Mouse (Mus musculus): Measurements from ENCODE around the gene Shroom2.
"Not testable (repeated sequence)": the region's sequence is repeated elsewhere in the genome, so short reads cannot be mapped to it uniquely, and the experiment has no call there.

Gene Shroom2

DNA sequence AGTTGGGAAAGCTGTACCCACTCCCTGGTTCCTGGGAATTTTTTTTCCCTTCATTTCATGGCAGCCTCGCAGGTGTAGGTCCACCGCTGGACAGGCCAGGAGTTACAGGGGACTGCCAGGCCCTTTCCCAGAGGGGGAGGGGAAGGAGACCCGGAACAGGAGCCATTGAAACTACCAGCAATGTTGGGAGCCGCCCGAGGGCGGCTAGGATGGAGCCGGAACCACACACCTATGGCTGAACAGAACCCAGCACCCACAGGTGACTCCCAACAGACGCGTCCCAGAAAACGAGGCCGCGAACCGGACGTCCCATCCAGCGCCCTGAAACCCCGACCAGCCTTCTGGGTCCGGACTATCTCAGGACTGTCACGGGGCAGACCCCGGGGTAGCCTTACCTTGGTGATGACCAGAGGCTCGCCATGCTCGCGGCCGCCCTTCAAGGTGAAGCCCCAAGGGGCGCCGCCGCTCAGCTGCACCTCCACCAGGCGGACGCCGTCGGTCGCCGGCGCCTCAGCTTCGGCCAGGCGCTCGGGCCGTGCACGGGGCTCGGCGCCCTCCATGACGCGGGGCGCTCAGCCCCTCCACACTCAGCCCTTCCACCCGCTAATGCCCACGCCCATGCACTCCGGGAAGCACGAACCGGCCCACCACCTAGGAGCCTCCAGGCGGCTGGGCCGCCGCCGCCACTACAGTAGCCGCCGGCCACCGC is at the start of gene Shroom2:
Gene Shroom2 (minus strand): TSS at position 575 of the 709 bp plus-strand sequence.
- DNase-seq (ENCODE audit: low spot score) = peak; percentile 40

DNA sequence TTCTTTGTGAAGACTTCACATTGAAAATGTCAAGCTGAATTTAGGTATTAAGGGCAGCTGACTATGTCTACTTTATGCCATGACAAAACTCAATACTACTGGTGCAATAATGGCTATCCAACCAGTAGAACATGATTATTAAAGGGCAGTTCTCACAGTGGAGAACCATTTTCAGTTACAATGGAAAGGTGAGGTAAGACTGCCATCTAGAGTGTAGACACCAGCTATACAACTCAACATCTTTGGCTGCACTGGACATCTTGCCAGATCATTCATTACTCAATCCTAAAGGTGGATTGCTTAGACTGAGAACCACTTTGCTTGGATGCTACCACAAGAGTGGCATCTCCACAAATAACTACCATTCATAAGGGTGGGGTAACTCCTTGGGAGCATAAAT is 49.7 kb upstream of the Shroom2 start:
- DNase-seq (ENCODE audit: low spot score) = no peak

DNA sequence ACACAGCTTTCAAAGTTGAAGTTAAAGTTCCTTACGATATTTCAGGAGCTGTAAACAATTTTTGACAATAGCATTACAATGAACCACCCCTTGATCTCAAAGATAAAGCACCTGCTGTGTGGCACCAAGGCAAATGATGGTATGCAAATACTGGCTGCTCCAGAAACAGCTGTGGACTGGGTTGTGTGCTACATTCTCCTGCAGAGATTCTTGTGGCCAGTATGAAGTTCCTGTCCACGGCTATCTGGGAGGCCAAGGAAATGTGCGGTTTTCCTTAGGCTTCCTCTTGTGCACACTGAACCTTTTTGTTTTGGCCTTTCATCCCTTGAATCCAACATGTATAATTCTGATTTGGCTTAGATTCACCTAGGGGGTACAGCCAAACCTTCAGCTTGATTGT is 44.1 kb upstream of the Shroom2 start:
- no peak for DNase-seq (ENCODE audit: low spot score)

- no peak for DNase-seq (ENCODE audit: low spot score)
Observed at GRCm38 (mm10) chrX:152805317-152805716, 36.1 kb upstream of the Shroom2 start.

- no peak for DNase-seq (ENCODE audit: low spot score)
Observed at GRCm38 (mm10) chrX:152788611-152789010, 19.3 kb upstream of the Shroom2 start.

GRCm38 (mm10) chrX:152788129-152788528 is 18.9 kb upstream of the Shroom2 start:
- DNase-seq (ENCODE audit: low spot score) = no peak

GRCm38 (mm10) chrX:152781720-152782403 is 12.6 kb upstream of the Shroom2 start, which contains the start of gene Gpr143:
Gene Gpr143 (plus strand): TSS chrX:152781921.
- peak; percentile 5 for DNase-seq (ENCODE audit: low spot score)

DNA sequence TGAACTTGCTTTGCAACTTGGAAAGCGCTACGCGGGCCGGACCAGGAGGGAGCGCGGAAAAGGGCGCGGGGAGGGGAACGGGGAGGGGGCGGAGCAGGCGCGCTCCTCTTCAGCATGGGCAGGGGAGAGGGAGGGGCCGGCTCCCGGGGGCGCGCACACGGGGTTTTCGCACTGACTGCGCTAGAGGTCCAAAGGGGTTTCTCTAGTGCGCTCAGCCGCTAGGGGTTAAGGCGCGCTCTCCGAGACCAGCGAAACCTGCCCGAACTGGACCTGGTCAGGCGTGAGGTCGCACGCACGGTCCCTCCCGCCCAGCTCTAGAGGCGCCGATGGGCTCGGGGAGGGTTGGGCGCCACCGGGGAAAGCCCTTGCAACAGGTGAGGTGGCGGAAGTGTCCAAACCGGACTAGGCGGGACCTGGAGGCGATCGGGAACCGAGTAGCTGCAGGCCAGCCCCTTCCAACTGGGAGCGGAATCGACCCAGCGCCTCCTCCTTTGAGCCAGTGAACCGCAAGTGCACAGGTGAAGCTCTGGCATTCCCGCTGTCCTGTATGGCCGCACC is 414 bp upstream of the Shroom2 start:
- DNase-seq (ENCODE audit: low spot score) = peak; percentile 77

GRCm38 (mm10) chrX:152764171-152764570 is 5.1 kb downstream of the Shroom2 start:
- DNase-seq (ENCODE audit: low spot score) = no peak

DNA sequence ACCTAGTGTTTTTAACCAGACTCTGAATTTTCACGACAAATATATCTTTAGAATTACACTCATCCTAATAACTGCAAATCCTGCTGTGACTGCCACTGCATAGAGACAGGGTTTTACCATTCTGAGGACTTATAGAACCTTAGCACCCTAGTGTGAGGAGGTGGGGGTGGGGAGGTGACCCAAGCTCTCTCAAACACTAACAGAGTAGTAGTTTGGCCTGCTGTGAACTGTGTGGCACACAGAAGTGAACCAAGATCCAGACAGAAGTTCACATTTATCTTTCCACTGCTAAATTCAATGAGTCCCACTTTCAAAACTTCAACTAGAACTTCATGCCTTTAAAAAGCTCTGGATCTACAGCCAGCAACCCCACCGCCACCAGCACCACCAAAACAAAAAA is 6.4 kb downstream of the Shroom2 start:
- no peak for DNase-seq (ENCODE audit: low spot score)

DNA sequence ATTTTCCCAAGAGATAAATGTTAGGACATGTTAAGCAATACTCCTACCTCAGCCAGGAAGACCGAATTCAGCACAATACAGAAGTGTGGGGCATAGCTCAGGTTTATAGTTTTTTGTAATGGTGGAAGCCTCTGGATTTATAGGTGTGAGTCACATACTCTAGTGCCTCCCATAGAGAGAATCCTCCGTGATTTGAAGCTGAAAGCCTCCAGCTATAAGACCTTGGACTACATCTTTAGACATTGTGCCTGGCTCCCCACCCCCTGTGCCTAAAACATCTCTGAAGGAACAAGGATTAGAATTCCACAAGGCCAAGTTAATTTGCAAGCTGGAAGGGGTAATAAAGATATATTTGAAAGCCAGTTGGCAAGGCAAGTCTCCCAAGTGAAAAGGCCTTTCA is 6.8 kb downstream of the Shroom2 start:
- DNase-seq (ENCODE audit: low spot score) = no peak

GRCm38 (mm10) chrX:152756293-152756692 is 13.0 kb downstream of the Shroom2 start:
- DNase-seq (ENCODE audit: low spot score) = no peak

DNA sequence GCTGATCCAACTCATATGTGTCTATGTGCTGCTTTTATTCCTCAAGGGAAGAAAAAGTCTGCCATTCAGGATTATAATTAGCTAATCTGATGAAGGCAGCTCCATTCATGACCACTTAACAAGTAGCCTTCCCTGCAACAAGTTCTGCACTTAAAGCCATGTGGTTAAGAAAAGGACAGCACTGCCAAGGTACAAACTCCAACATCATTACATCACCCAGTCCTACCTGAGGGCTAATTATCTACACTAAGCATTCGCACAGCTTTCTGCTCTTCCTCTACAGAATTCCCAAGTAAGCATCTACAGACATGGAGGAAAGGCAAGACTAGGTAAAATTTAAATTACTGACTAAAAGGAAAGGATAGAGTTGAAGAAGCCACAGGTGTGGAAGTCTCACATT is 13.4 kb downstream of the Shroom2 start:
- DNase-seq (ENCODE audit: low spot score) = no peak

DNA sequence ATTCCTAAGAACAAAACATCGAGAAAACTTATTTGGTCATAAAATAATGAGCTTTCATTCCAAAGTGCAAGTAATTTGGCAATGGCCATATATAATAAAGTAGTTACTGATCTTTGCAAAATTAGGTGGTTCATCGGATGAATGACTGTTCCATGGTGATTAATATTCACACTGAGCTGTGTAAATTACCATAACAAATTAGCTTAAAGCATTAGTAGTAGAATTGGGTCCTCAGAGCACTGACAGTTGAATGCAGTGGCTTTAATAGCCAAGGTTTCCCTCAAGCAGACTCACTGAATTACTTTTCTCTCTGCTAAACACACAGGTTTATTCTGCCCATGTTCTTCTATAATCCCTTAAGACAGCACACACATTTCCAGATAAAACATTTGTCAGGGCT is 23.3 kb downstream of the Shroom2 start:
- no peak for DNase-seq (ENCODE audit: low spot score)

DNA sequence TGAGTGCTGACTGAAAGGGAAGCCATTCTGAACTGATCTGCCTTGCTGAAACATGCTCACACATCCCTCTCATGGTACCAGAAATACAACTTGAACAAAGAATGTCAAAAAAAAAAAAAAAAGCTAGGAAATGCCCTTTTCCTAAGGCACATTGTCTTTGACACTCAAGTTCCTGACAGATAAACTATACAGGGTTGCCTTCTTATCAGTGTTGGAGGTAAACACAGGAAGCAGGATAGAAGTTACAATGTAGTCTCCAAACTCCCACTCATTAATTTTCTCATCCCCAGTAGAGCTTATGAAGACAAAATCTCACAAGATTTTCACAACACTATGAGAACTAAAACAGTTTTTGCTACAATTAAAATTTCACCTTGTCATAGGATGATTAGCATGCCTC is 25.6 kb downstream of the Shroom2 start:
- DNase-seq (ENCODE audit: low spot score) = no peak

DNA sequence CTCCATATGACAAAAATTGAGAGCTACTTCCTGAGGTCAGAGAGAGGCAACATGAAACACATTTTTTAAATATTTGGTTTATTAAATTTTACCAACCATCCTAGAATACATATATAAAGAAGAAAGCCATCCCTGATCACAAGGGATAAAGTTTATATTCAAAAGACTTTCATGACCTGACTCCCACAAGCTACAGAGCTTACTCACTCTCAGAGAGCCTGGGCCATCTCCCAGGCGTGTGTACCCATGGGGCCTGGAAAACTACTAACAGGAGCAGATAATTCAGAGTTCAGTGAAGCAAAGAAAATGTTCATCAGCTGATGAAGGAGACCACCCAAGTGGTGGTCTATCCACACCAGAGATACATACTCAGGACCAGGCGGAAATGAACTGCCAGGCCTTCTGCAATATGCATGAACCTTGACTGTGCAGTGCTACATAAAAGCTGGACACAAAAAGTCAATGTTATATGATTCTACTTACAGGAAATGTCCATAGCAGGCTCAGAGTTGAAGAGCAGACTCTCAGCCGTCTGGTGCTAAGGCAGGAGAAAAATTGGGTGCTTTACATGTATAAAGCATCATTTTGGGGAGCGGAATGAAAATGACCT is 30.4 kb downstream of the Shroom2 start:
- no peak for DNase-seq (ENCODE audit: low spot score)

GRCm38 (mm10) chrX:152738191-152738590 is 31.1 kb downstream of the Shroom2 start:
- no peak for DNase-seq (ENCODE audit: low spot score)

- no peak for DNase-seq (ENCODE audit: low spot score)
Observed at GRCm38 (mm10) chrX:152735283-152735682, 34.0 kb downstream of the Shroom2 start.

DNA sequence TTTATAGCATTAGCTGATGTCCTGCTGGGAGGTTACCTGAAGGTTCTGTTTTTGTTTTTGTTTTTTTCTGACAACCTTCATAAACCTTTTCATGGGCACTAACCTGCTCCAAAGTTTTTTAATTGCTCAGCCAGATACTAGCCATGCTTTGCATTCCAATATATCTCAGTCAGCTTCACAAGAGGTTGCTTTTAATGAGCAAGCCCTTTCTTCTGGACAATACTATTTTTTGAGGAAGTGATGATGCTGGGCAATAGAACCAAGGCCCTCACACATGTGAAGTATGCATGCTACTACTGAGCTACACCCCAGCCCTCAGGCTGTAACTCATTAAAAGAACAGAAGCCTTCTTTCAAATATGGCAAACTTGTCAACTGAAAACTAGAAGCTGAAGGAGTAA is 52.6 kb downstream of the Shroom2 start:
- no peak for DNase-seq (ENCODE audit: low spot score)

DNA sequence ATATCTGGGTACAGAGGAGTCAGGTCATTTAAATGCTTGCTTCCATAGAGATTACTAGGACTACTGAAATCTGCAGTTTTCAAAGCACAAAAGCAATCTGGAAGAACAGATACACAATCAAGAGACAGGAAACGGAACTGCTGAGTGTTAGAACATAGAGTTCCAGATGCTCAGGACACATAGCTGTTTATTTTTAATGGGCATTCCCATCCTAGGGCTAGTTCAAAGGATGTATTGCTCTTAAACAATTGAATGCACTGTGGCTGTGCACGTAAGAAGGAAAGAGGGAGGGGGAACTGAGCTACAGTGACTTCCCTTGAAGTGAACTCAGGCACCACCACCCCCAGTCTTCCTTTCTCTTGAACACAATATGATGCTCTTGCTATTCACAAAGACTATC is 58.5 kb downstream of the Shroom2 start:
- not testable (repeated sequence) for DNase-seq (ENCODE audit: low spot score)

- DNase-seq (ENCODE audit: low spot score) = no peak
Observed at GRCm38 (mm10) chrX:152708359-152708758, 60.9 kb downstream of the Shroom2 start.

GRCm38 (mm10) chrX:152705397-152705796 is 63.9 kb downstream of the Shroom2 start:
- peak; percentile 8 for DNase-seq (ENCODE audit: low spot score)

GRCm38 (mm10) chrX:152703624-152704023 is 65.6 kb downstream of the Shroom2 start:
- no peak for DNase-seq (ENCODE audit: low spot score)

Measured in testis, postnatal 14 days (tissue).